Mouse (Mus musculus): ENCODE measurements at regions not wholly inside any gene's neighbourhood (a gene's known extent, or its start where the extent isn't known, plus 50 kb on each side); places are given as distances from the start of the nearest gene placed in this dataset.

DNA sequence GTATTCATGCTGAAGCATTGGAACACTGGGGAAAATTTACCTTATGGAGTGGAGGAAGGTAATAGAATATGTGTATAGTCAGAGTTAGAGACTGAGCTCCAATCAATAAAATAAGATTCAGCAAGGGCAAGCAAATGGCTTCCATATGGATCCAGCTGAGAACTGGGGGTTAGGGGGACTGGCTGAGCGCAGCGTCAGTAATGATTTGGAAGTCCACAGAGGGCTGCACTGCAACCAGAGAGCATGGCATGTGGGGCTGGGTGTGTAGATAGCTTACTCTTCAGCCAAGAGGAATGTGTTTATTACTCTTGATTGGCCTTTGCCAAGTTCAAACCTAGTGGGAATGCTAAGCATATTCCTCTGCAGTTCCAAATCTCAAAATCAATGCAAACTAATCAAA, 55.8 kb upstream of the Ccn6 start:
- DNase-seq (ENCODE audit: low read depth, low spot score): no peak
- ChIA-PET CTCF (interaction anchor here (0.9 kb wide), 1 partner anchor 10 kb away, joined by 3 read pairs; no protein-coding TSS in a partner anchor), POLR2A (no interaction called here)
- H3K27me3 ChIP-seq: no peaks in the 10 kb centered on the region
- ATAC-seq: no peak
- no peak for TF ChIP-seq CTCF (IDR thresholded peaks at IDR 0.05)
- in situ Hi-C loops (cut with MboI; ENCODE audit: low pct_unique_long_range_greater_than_20kb): no loop called here

DNA sequence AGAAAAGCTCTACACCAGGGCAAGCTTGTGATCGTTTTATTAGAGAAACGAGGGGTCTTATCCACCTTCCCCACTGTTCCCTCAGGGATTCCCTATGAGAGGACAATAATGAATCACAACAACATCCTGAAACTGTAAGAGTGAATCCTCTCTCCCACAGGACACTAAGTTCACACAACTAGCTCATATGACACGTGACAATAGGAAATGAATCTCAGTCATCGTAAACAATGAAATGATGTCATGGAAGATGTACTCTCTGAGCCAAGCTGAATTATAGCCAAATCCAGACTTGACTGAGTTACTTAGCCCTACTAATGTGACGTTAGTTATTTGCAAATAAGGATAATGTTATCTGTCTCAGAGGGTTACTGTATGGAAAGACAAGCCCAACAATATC, 54.6 kb upstream of the Ccn6 start:
- ChIA-PET POLR2A (no interaction called here), CTCF (interaction anchor here (1.1 kb wide), 1 partner anchor 1130 kb away, joined by 3 read pairs; no protein-coding TSS in a partner anchor)
- TF ChIP-seq CTCF (IDR thresholded peaks at IDR 0.05): no peak
- no peaks in the 10 kb centered on the region for H3K27me3 ChIP-seq
- DNase-seq (ENCODE audit: low read depth, low spot score): no peak
- in situ Hi-C loops (cut with MboI; ENCODE audit: low pct_unique_long_range_greater_than_20kb): no loop called here
- no peak for ATAC-seq

DNA sequence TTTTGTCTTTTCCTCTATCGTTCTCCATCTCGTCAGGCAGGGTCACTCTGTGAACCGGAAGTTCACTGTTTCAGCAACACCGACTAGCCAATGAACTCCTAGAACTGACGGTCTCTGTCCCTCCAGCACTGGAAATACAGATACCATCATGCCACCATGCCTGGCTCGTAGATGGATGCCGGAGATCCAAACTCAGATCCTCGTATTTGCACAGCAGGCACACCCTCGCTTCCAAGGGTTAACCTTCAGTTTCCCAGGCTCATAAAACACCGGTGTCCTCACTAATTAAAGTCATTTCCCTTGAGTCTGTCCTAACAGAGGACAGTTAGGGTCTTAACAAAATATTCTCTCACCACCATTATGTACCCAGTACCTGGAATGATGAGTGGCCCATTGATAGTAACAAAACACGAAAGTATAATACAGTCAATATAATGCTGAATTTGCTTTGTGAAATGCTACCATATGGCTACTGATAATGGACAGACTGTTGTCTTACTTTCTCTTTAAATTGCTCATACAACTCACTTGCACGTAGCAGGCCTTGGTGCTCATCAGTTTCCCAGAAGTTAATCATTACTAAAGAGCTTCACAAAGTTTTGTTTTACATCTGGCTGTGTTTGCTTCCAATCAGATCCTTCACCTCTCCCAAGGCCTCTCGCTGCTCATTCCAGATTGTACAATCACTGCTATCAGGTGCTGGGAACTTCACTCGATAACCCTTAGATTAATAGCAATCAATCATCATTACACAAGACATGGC, 52.7 kb upstream of the Ccn6 start:
- H3K27me3 ChIP-seq: no peaks in the 10 kb centered on the region
- ChIA-PET CTCF (interaction anchor here (0.8 kb wide), 1 partner anchor 9 kb away, joined by 3 read pairs; no protein-coding TSS in a partner anchor), POLR2A (no interaction called here)
- TF ChIP-seq CTCF (IDR thresholded peaks at IDR 0.05): no peak
- DNase-seq (ENCODE audit: low read depth, low spot score) (no peak), ATAC-seq (no peak)
- in situ Hi-C loops (cut with MboI; ENCODE audit: low pct_unique_long_range_greater_than_20kb): no loop called here

GRCm38 (mm10) chr10:39214563-39214962, 51.0 kb upstream of the Ccn6 start:
- CTCF ChIA-PET: no interaction called here
- DNase-seq (ENCODE audit: low read depth, low spot score) (no peak), ATAC-seq (no peak)
- no peaks in the 10 kb centered on the region for H3K27me3 ChIP-seq
- no peak for TF ChIP-seq CTCF (IDR thresholded peaks at IDR 0.05)
- in situ Hi-C loops (cut with MboI; ENCODE audit: low pct_unique_long_range_greater_than_20kb): no loop called here
- POLR2A ChIA-PET: no interaction called here

Data from Patski (cell line).